Mouse (Mus musculus): ENCODE results near the gene Tle6.

DNA sequence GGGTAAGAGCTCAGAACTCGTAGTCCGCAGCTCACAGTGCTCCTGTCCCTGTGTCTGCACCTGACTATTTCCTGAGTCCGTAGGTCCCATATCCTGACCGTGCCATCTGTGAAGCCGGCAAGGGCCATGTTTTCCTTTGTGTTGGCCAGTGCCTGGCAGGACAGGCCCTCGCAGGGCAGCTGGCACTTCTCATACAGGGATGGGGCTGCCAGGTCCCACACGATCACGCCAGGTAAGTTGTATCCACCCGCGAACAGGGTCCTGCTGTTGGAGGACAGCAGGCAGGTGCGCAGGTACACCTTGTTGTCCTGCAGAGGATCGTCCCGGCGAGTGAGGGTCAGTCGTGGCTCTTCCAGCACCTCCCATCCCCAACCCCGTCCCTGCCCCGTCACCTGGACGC, 6.9 kb downstream of the Tle6 start:
- TF ChIP-seq CTCF (IDR thresholded peaks at IDR 0.05; ENCODE audit: low read depth) (no peak), EP300 (optimal IDR thresholded peaks at IDR 0.05) (no peak)

Measured in stomach, postnatal 0 days (tissue).